Mouse (Mus musculus) left cerebral cortex, postnatal 36 days (tissue): ENCODE data around the gene Ttc12. TPM values are rescaled to one million over a fixed set of nuclear protein-coding genes. Genes with fewer than 3 reads are reported as not detected.

Experiments used
- DNase-seq, 2 experiments: peaks; one replicate each; pipeline ENCODE4 v3.0.0; 2021 to 2022; ENCODE audit warnings: low spot score in 2 of 2, mixed read lengths in 1 of 2
- intact Hi-C: fragments of 180-260 bp; cut with DNase I; formaldehyde crosslinking; loops from one replicate; pipeline ENCODE4 v1.15.1; 2025
- total RNA-seq, 2 experiments: library from RNA; stranded (reverse); gene quantifications; 2 replicates each; pipeline ENCODE4 v1.2.3; 2021

Ttc12 gene
- 1 to 10 TPM in 1 of 2 experiments, under 1 TPM in 1; 0.96 to 1.2 TPM for total RNA-seq

- intact Hi-C loops: loop anchor here (1.0 kb wide), 1 partner anchor 239 kb away; no protein-coding TSS in a partner anchor
- DNase-seq: peak; percentile 53 to 58
These were observed at the start of gene Ttc12 for GRCm38 (mm10) chr9:49485892-49486311. Gene Ttc12, minus strand, starts transcription at chr9:49486225.

- no peak for DNase-seq
- intact Hi-C loops: no loop called here
These were observed 48.9 kb upstream of the Ttc12 start for GRCm38 (mm10) chr9:49534958-49535357.

- intact Hi-C loops: no loop called here
- DNase-seq: no peak
These were observed 48.0 kb upstream of the Ttc12 start for GRCm38 (mm10) chr9:49533912-49534491.

GRCm38 (mm10) chr9:49533455-49533854, 47.4 kb upstream of the Ttc12 start:
- DNase-seq: no peak
- intact Hi-C loops: no loop called here

GRCm38 (mm10) chr9:49531833-49532232, 45.8 kb upstream of the Ttc12 start:
- DNase-seq: no peak
- intact Hi-C loops: no loop called here

GRCm38 (mm10) chr9:49531257-49531656, 45.2 kb upstream of the Ttc12 start:
- intact Hi-C loops: no loop called here

GRCm38 (mm10) chr9:49530739-49531138, 44.7 kb upstream of the Ttc12 start:
- intact Hi-C loops: no loop called here
- no peak for DNase-seq

More at GRCm38 (mm10) chr9:49531257-49531656, 45.2 kb upstream of the Ttc12 start:
- DNase-seq: no peak

- DNase-seq: no peak
- intact Hi-C loops: loop anchor here (10.0 kb wide), 1 partner anchor 265 kb away; the partner anchor contains the start of gene Ncam1
These were observed 43.4 kb upstream of the Ttc12 start for GRCm38 (mm10) chr9:49529366-49529959.

GRCm38 (mm10) chr9:49528943-49529342, 42.9 kb upstream of the Ttc12 start:
- intact Hi-C loops: loop anchor here (10.0 kb wide), 1 partner anchor 266 kb away; the partner anchor contains the start of gene Ncam1
- DNase-seq: no peak

- intact Hi-C loops: loop anchor here (10.0 kb wide), 1 partner anchor 267 kb away; the partner anchor contains the start of gene Ncam1
- DNase-seq: no peak
These were observed 42.0 kb upstream of the Ttc12 start for GRCm38 (mm10) chr9:49528026-49528425.

- no peak for DNase-seq
- intact Hi-C loops: loop anchor here (10.0 kb wide), 1 partner anchor 267 kb away; the partner anchor contains the start of gene Ncam1
These were observed 41.3 kb upstream of the Ttc12 start for GRCm38 (mm10) chr9:49527340-49527739.

GRCm38 (mm10) chr9:49524721-49525120, 38.7 kb upstream of the Ttc12 start:
- DNase-seq: no peak
- intact Hi-C loops: loop anchor here (10.0 kb wide), 1 partner anchor 270 kb away; the partner anchor contains the start of gene Ncam1

- no peak for DNase-seq
- intact Hi-C loops: loop anchor here (10.0 kb wide), 1 partner anchor 271 kb away; the partner anchor contains the start of gene Ncam1
These were observed 37.9 kb upstream of the Ttc12 start for GRCm38 (mm10) chr9:49523881-49524280.

- no peak for DNase-seq
- intact Hi-C loops: no loop called here
These were observed 28.3 kb upstream of the Ttc12 start for GRCm38 (mm10) chr9:49514306-49514705.

- intact Hi-C loops: no loop called here
These were observed 24.6 kb upstream of the Ttc12 start for GRCm38 (mm10) chr9:49510666-49511065.

GRCm38 (mm10) chr9:49509628-49510027, 23.6 kb upstream of the Ttc12 start:
- DNase-seq: no peak
- intact Hi-C loops: no loop called here

More at GRCm38 (mm10) chr9:49510666-49511065, 24.6 kb upstream of the Ttc12 start:
- no peak for DNase-seq

- no peak for DNase-seq
- intact Hi-C loops: no loop called here
These were observed 23.1 kb upstream of the Ttc12 start for GRCm38 (mm10) chr9:49509094-49509493.

GRCm38 (mm10) chr9:49507829-49508585, 22.0 kb upstream of the Ttc12 start:
- DNase-seq: no peak
- intact Hi-C loops: no loop called here

GRCm38 (mm10) chr9:49504658-49505057, 18.6 kb upstream of the Ttc12 start:
- no peak for DNase-seq
- intact Hi-C loops: no loop called here

- no peak for DNase-seq
- intact Hi-C loops: no loop called here
These were observed 16.2 kb upstream of the Ttc12 start for GRCm38 (mm10) chr9:49502245-49502644.
